Mouse (Mus musculus) gastrocnemius, postnatal 36 days (tissue): ENCODE measurements around the gene Nr1d2. TPM values are rescaled to one million over a fixed set of nuclear protein-coding genes. Genes with fewer than 3 reads are reported as not detected.
A peak's percentile ranks its signal among the peaks of the same experiment; 100 is the strongest.
"Not testable (repeated sequence)": the region's sequence is repeated elsewhere in the genome, so short reads cannot be mapped to it uniquely, and the experiment has no call there.

Source experiments
- DNase-seq, 2 experiments: peaks; one replicate each; pipeline ENCODE4 v3.0.0; 2022
- intact Hi-C: fragments of 180-260 bp; cut with DNase I; formaldehyde crosslinking; loops from one replicate; pipeline ENCODE4 v1.15.1; 2025
- long read RNA-seq, 2 experiments: library from polyadenylated mRNA; stranded (forward); transcript quantifications; one replicate each; pipeline ENCODE4 v2.0.0; 2021
- total RNA-seq, 2 experiments: library from RNA; stranded (reverse); gene quantifications; 2 replicates each; pipeline ENCODE4 v1.2.3; 2021

The Nr1d2 gene
- 10 to 100 TPM; 81.7 to 94.1 TPM for total RNA-seq
- long read RNA-seq, experiment 1, full-length matches to known transcripts: 11 of 26 reads
- long read RNA-seq, experiment 1, partial matches to known transcripts: 0 of 26 reads
- long read RNA-seq, experiment 1, other reads (novel, unspliced or antisense): 15 of 26 reads
- long read RNA-seq, experiment 2, full-length matches to known transcripts: 12 of 26 reads
- long read RNA-seq, experiment 2, partial matches to known transcripts: 0 of 26 reads
- long read RNA-seq, experiment 2, other reads (novel, unspliced or antisense): 14 of 26 reads

- DNase-seq: peak; percentile 97 to 100
- intact Hi-C loops: loop anchor here (2.0 kb wide), 1 partner anchor 32 kb away; the partner anchor contains the start of genes Nkiras1 and Rpl15
These were observed at the start of gene Nr1d2 for GRCm38 (mm10) chr14:18238750-18239731. TSS of gene Nr1d2 (minus strand) at chr14:18239127.

GRCm38 (mm10) chr14:18287391-18287790, 48.5 kb upstream of the Nr1d2 start:
- intact Hi-C loops: no loop called here
- no peak for DNase-seq

GRCm38 (mm10) chr14:18286441-18286840, 47.5 kb upstream of the Nr1d2 start:
- intact Hi-C loops: no loop called here
- DNase-seq: no peak

- no peak for DNase-seq
- intact Hi-C loops: no loop called here
These were observed 46.5 kb upstream of the Nr1d2 start for GRCm38 (mm10) chr14:18285476-18285875.

GRCm38 (mm10) chr14:18284581-18284980, 45.7 kb upstream of the Nr1d2 start:
- intact Hi-C loops: no loop called here
- DNase-seq: no peak

GRCm38 (mm10) chr14:18280375-18280774, 41.4 kb upstream of the Nr1d2 start:
- DNase-seq: no peak
- intact Hi-C loops: loop anchor here (2.0 kb wide), 1 partner anchor 70 kb away; no protein-coding TSS in a partner anchor

- intact Hi-C loops: no loop called here
- DNase-seq: no peak
These were observed 35.6 kb upstream of the Nr1d2 start for GRCm38 (mm10) chr14:18274526-18274925.

- intact Hi-C loops: loop anchor here (2.0 kb wide), 1 partner anchor 33 kb away; the partner anchor contains the start of gene Nr1d2
- DNase-seq: no peak
These were observed 32.7 kb upstream of the Nr1d2 start for GRCm38 (mm10) chr14:18271666-18272065.

GRCm38 (mm10) chr14:18270529-18271441, 31.9 kb upstream of the Nr1d2 start, which contains the start of the genes Nkiras1 and Rpl15:
TSS of gene Nkiras1 (plus strand) at chr14:18271136.
TSS of gene Rpl15 (minus strand) at chr14:18271391.
- intact Hi-C loops: loop anchor here (2.0 kb wide), 1 partner anchor 32 kb away; the partner anchor contains the start of gene Nr1d2
- peak; percentile 94 to 99 for DNase-seq

GRCm38 (mm10) chr14:18269947-18270528, 31.1 kb upstream of the Nr1d2 start:
- not testable (repeated sequence) for DNase-seq
- intact Hi-C loops: loop anchor here (2.0 kb wide), 1 partner anchor 31 kb away; the partner anchor contains the start of gene Nr1d2

- no peak for DNase-seq
- intact Hi-C loops: loop anchor here (2.0 kb wide), 1 partner anchor 17 kb away; no protein-coding TSS in a partner anchor
These were observed 24.5 kb upstream of the Nr1d2 start for GRCm38 (mm10) chr14:18263427-18263826.

- intact Hi-C loops: no loop called here
These were observed 22.3 kb upstream of the Nr1d2 start for GRCm38 (mm10) chr14:18261203-18261602.

GRCm38 (mm10) chr14:18242638-18243130, 3.8 kb upstream of the Nr1d2 start:
- no peak for DNase-seq

More at GRCm38 (mm10) chr14:18261203-18261602, 22.3 kb upstream of the Nr1d2 start:
- DNase-seq: no peak

GRCm38 (mm10) chr14:18241786-18242185, 2.9 kb upstream of the Nr1d2 start:
- DNase-seq: no peak
- intact Hi-C loops: no loop called here

More at GRCm38 (mm10) chr14:18242638-18243130, 3.8 kb upstream of the Nr1d2 start:
- intact Hi-C loops: no loop called here

- intact Hi-C loops: no loop called here
- DNase-seq: no peak
These were observed 1.2 kb upstream of the Nr1d2 start for GRCm38 (mm10) chr14:18240132-18240531.

GRCm38 (mm10) chr14:18238131-18238749, 687 bp downstream of the Nr1d2 start:
- intact Hi-C loops: loop anchor here (2.0 kb wide), 1 partner anchor 33 kb away; the partner anchor contains the start of genes Nkiras1 and Rpl15
- peak; percentile 97 to 98 for DNase-seq

- DNase-seq: no peak
- intact Hi-C loops: no loop called here
These were observed 1.5 kb downstream of the Nr1d2 start for GRCm38 (mm10) chr14:18237381-18237780.

- intact Hi-C loops, DNase-seq: not testable (repeated sequence)
These were observed 2.3 kb downstream of the Nr1d2 start for GRCm38 (mm10) chr14:18236496-18237235.
